Mouse (Mus musculus) heart, embryonic 14.5 days (tissue): Measurements from ENCODE around the gene Kctd12b. TPM values are rescaled to one million over a fixed set of nuclear protein-coding genes. Genes with fewer than 3 reads are reported as not detected.

Experiments used
- polyA plus RNA-seq: library from polyadenylated mRNA; unstranded; fragments of >200 nt; fragmentation: Nextera tagmentation; extraction: Ambion mirVana; gene quantifications from 2 replicates; pipeline ENCODE4 v1.2.1, GENCODE M21; 2014

Kctd12b gene
- polyA plus RNA-seq, 1 experiment from 2014 or later = 4.5 TPM

Other genes starting within 250 kb of the Kctd12b start
- gene Ubqln2, start 198.2 kb downstream of the Kctd12b start, polyA plus RNA-seq = 17.2 and 17.4 TPM in 2 replicates
- gene Cypt3, start 137.8 kb downstream of the Kctd12b start, polyA plus RNA-seq = not detected in 2 replicates
- 88.5 and 99.3 TPM in 2 replicates for gene Nbdy, start 27.2 kb upstream of the Kctd12b start, polyA plus RNA-seq
- 7.2 and 7.4 TPM in 2 replicates for gene Spin2c, start 135.8 kb upstream of the Kctd12b start, polyA plus RNA-seq